Mouse (Mus musculus) cerebellum, adult 2 months (tissue): ENCODE data around the gene Chchd3. TPM values are rescaled to one million over a fixed set of nuclear protein-coding genes. Genes with fewer than 3 reads are reported as not detected.

Source experiments
- DNase-seq, 2 experiments: peaks; one replicate each; pipeline ENCODE4 v3.0.0; 2021
- H3K27ac ChIP-seq: fragments of 200-500 bp; 2 replicates; pipeline ENCODE4 v1.5.1; 2012; ENCODE audit warnings: low read length, control low read depth, inconsistent platforms; ENCODE audit not compliant: insufficient read depth
- H3K27me3 ChIP-seq: fragments of 200-500 bp; 2 replicates; pipeline ENCODE4 v1.6.1; 2012; ENCODE audit warnings: inconsistent platforms, mild to moderate bottlenecking, low read length, moderate library complexity; ENCODE audit not compliant: control insufficient read depth, insufficient read depth
- H3K4me1 ChIP-seq: fragments of 200-500 bp; 2 replicates; pipeline ENCODE4 v1.6.1; 2011; ENCODE audit warnings: low read length; ENCODE audit not compliant: control insufficient read depth, insufficient read depth
- H3K4me3 ChIP-seq: fragments of 200-500 bp; replicated peaks from 2 replicates; pipeline ENCODE3; 2011; ENCODE audit warnings: mild to moderate bottlenecking, low read depth, low read length, control low read depth; ENCODE audit not compliant: insufficient read depth
- CTCF ChIP-seq: fragments of 200-500 bp; IDR thresholded peaks from 2 replicates; pipeline ENCODE4 v1.5.1; 2011; ENCODE audit warnings: low read depth, mild to moderate bottlenecking, control low read depth, low read length, moderate library complexity, borderline replicate concordance; ENCODE audit not compliant: insufficient read depth
- POLR2A ChIP-seq: fragments of 200-500 bp; IDR thresholded peaks from 2 replicates; pipeline ENCODE4 v1.6.1; 2011; ENCODE audit warnings: low read length, control low read depth, borderline replicate concordance; ENCODE audit not compliant: insufficient read depth
- WGBS: fragments of 180-500 bp; shearing (Covaris S2); methylation state at CpG from one replicate; pipeline ENCODE4 v1.1.7; 2018; 5-methylcytosine and 5-hydroxymethylcytosine counted together
- polyA plus RNA-seq: library from polyadenylated mRNA; depleted of rRNA; stranded (reverse); fragments of >200 nt; gene quantifications from 2 replicates; pipeline ENCODE4 v1.2.3, GENCODE M21; 2012

Chchd3 gene
- polyA plus RNA-seq, 1 experiment = 157 TPM

- 97% methylated on average over 4 of the region's 4 CpGs for WGBS
- DNase-seq = no peak
- TF ChIP-seq POLR2A = no peak
- TF ChIP-seq CTCF = no peak
- Histone ChIP-seq H3K4me1 (no peaks in the 10 kb centered on the region), H3K4me3 (no peak overlapping the region), H3K27ac (no peak overlapping the region), H3K27me3 (no peaks in the 10 kb centered on the region)
Measured at GRCm38 (mm10) chr6:32850960-32851359, 209.1 kb downstream of the Chchd3 start.

- Histone ChIP-seq H3K4me1 (no peaks in the 10 kb centered on the region), H3K27me3 (no peaks in the 10 kb centered on the region), H3K4me3 (no peak overlapping the region), H3K27ac (no peak overlapping the region)
- 92% methylated on average over 7 of the region's 7 CpGs for WGBS
- TF ChIP-seq POLR2A (no peak), CTCF (no peak)
- DNase-seq = no peak
Measured at GRCm38 (mm10) chr6:32848974-32849373, 211.1 kb downstream of the Chchd3 start.

GRCm38 (mm10) chr6:32845463-32845862, 214.6 kb downstream of the Chchd3 start:
- Histone ChIP-seq H3K27me3 (no peaks in the 10 kb centered on the region), H3K4me1 (no peaks in the 10 kb centered on the region), H3K27ac (no peak overlapping the region), H3K4me3 (no peak overlapping the region)
- TF ChIP-seq CTCF (no peak), POLR2A (no peak)
- whole genome bisulfite sequencing = 47% methylated on average over 1 of the region's 1 CpGs
- peak in 1 of 2 experiments; percentile 8 for DNase-seq

- no peak for DNase-seq
- Histone ChIP-seq H3K27ac (no peak overlapping the region), H3K27me3 (no peaks in the 10 kb centered on the region), H3K4me3 (no peak overlapping the region), H3K4me1 (no peaks in the 10 kb centered on the region)
- 71% methylated on average over 2 of the region's 2 CpGs for WGBS
- no peak for TF ChIP-seq POLR2A
- no peak for TF ChIP-seq CTCF
Measured at GRCm38 (mm10) chr6:32837939-32838301, 222.1 kb downstream of the Chchd3 start.

- H3K27ac ChIP-seq = no peak overlapping the region
- no peak overlapping the region for H3K4me3 ChIP-seq
- DNase-seq = no peak
- TF ChIP-seq CTCF (no peak), POLR2A (no peak)
- 69% methylated on average over 7 of the region's 7 CpGs for WGBS
- H3K4me1 ChIP-seq = no peaks in the 10 kb centered on the region
- H3K27me3 ChIP-seq = no peaks in the 10 kb centered on the region
Measured at GRCm38 (mm10) chr6:32837165-32837938, 222.7 kb downstream of the Chchd3 start.

GRCm38 (mm10) chr6:32823856-32824620, 236.0 kb downstream of the Chchd3 start:
- Histone ChIP-seq H3K27me3 (no peaks in the 10 kb centered on the region), H3K4me1 (no peaks in the 10 kb centered on the region), H3K4me3 (no peak overlapping the region), H3K27ac (no peak overlapping the region)
- WGBS = 83% methylated on average over 12 of the region's 12 CpGs
- no peak for DNase-seq
- TF ChIP-seq CTCF = no peak
- no peak for TF ChIP-seq POLR2A

GRCm38 (mm10) chr6:32818961-32819360, 241.1 kb downstream of the Chchd3 start:
- Histone ChIP-seq H3K27me3 (no peaks in the 10 kb centered on the region), H3K27ac (no peak overlapping the region), H3K4me1 (peaks cover 2% of the 10 kb centered on the region; the same call in 1 of the 2 replicates), H3K4me3 (no peak overlapping the region)
- TF ChIP-seq POLR2A (no peak), CTCF (no peak)
- WGBS = 83% methylated on average over 4 of the region's 4 CpGs
- no peak for DNase-seq

GRCm38 (mm10) chr6:32808796-32809195, 251.3 kb downstream of the Chchd3 start:
- Histone ChIP-seq H3K4me1 (no peaks in the 10 kb centered on the region), H3K4me3 (no peak overlapping the region), H3K27me3 (no peaks in the 10 kb centered on the region; the same call in 1 of the 2 replicates), H3K27ac (no peak overlapping the region)
- WGBS = 90% methylated on average over 1 of the region's 1 CpGs
- DNase-seq = no peak
- TF ChIP-seq CTCF = no peak
- no peak for TF ChIP-seq POLR2A
